Mouse (Mus musculus) megakaryocyte, embryonic 14.5 days (primary cell): Measurements from ENCODE around the gene Gm9972. TPM values are rescaled to one million over a fixed set of nuclear protein-coding genes. Genes with fewer than 3 reads are reported as not detected.

ENCODE experiments used
- H3K27me3 ChIP-seq: replicated peaks from 2 replicates; pipeline ENCODE3; 2012; ENCODE audit warnings: inconsistent platforms
- H3K36me3 ChIP-seq: replicated peaks from 2 replicates; pipeline ENCODE3; 2012; ENCODE audit warnings: low read length, inconsistent platforms, mixed read lengths
- H3K4me1 ChIP-seq: 2 replicates; pipeline ENCODE4 v1.6.1; 2012; ENCODE audit warnings: inconsistent platforms
- H3K4me3 ChIP-seq: replicated peaks from 2 replicates; pipeline ENCODE3; 2012; ENCODE audit warnings: moderate library complexity, mild to moderate bottlenecking, inconsistent platforms
- H3K9me3 ChIP-seq: 2 replicates; pipeline ENCODE4 v1.6.1; 2012; ENCODE audit warnings: inconsistent platforms
- FLI1 ChIP-seq: IDR thresholded peaks from 2 replicates; pipeline ENCODE4 v1.6.1; 2012; ENCODE audit warnings: low read length, inconsistent platforms, mixed read lengths
- GATA1 ChIP-seq: IDR thresholded peaks from 3 replicates; pipeline ENCODE4 v1.6.1; 2012; ENCODE audit warnings: mixed read lengths, low read length, inconsistent platforms, borderline replicate concordance
- polyA plus RNA-seq: library from polyadenylated mRNA; stranded (reverse); fragments of >175 nt; gene quantifications from 2 replicates; pipeline ENCODE4 v1.2.3, GENCODE M21; 2012; ENCODE audit warnings: low replicate concordance; ENCODE audit not compliant: insufficient read depth

Gm9972 gene
- polyA plus RNA-seq = not detected in 2 replicates

GRCm38 (mm10) chr11:43035446-43035845 lies at the start of gene Gm9972:
TSS of gene Gm9972 (plus strand) at chr11:43035746.
- H3K9me3 ChIP-seq = no peaks in the 10 kb centered on the region
- TF ChIP-seq GATA1 (no peak), FLI1 (no peak)
- no peaks in the 10 kb centered on the region for H3K4me1 ChIP-seq
- no peaks in the 10 kb centered on the region for H3K27me3 ChIP-seq
- H3K4me3 ChIP-seq = no peak within 1 kb of the TSS
- H3K36me3 ChIP-seq = no peaks in the 10 kb centered on the region

- Histone ChIP-seq H3K36me3 (no peaks in the 10 kb centered on the region), H3K27me3 (no peaks in the 10 kb centered on the region), H3K4me3 (no peak overlapping the region), H3K9me3 (0 out of 2 replicates have a peak, but pooled peaks cover 2% of the 10 kb centered on the region), H3K4me1 (no peaks in the 10 kb centered on the region)
- TF ChIP-seq FLI1 (no peak), GATA1 (no peak)
These were observed 36.4 kb upstream of the Gm9972 start for GRCm38 (mm10) chr11:42999188-42999587.

DNA sequence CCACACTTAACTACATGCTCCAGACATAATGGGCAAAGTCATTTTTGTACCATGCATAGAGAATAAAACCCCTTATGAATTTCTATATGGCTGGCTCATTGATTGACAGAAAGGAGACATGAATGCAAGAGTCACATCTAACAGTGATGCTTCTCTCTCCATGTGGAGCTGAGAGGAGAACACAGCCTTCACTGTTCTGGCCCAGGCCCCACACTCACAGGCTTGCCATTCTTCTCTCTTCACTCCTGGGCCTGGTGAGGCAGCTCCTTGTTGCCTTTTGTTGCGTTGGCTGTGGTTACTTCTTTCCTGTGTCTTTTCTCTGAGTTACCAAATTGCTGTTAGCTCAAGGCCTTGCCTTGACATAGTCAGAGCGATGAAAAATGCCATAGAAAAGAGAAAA lies 23.6 kb upstream of the Gm9972 start:
- H3K9me3 ChIP-seq = peaks cover 3% of the 10 kb centered on the region; the same call in 1 of the 2 replicates
- no peak for TF ChIP-seq GATA1
- no peak for TF ChIP-seq FLI1

DNA sequence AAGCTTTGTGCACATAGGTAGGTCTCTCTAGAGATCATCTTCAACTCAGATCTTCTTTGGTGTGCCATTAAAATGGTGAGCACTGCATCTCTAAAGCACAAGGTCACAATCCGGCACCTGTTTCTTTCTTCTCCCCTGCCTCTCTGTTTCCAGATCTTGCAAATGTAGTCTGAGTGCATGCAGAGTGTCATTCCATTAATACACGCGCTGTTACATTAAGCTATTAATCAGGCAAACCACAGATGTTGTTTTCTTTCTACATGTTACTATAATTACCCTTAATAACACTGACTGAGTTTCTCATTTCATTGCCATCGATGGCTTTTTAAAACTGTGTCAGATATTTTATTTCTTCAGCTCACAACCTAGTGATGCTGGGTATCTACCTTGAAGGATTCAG lies 22.6 kb upstream of the Gm9972 start:
- peaks cover 3% of the 10 kb centered on the region; the same call in 1 of the 2 replicates for H3K9me3 ChIP-seq
- no peaks in the 10 kb centered on the region for H3K36me3 ChIP-seq
- no peaks in the 10 kb centered on the region for H3K4me1 ChIP-seq
- H3K27me3 ChIP-seq = no peaks in the 10 kb centered on the region
- H3K4me3 ChIP-seq = no peak overlapping the region
- TF ChIP-seq FLI1 (no peak), GATA1 (no peak)

More for the DNA sequence above, 23.6 kb upstream of the Gm9972 start:
- H3K36me3 ChIP-seq = no peaks in the 10 kb centered on the region
- H3K4me3 ChIP-seq = no peak overlapping the region
- no peaks in the 10 kb centered on the region for H3K4me1 ChIP-seq
- H3K27me3 ChIP-seq = no peaks in the 10 kb centered on the region

DNA sequence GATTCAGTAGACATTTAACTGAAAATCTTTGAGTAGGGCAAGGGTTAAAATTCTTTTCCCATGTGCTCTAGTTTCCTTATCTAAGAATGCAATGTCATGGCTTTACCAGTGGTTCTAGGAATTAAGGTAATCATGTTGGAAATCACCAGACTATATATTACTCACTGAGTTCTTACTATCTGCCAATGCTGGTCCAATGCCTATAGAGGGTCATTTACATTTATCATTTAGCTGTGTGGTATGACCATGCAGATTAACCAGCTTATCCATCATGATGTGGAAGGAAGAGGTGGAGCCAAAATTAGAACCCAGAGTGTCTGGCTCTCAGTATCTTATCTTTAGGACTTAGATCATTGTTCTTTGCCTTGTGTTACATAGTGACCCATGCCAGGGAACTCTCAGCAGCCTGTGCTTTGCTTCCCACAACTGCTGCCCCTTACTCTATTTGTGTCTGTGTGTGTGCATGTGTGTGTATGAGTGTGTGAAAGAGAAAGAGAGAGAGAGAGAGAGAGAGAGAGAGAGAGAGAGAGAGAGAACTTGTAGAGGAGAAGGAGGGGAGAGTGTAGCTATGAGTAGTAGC lies 12.3 kb upstream of the Gm9972 start:
- TF ChIP-seq FLI1 (no peak), GATA1 (no peak)
- Histone ChIP-seq H3K4me1 (no peaks in the 10 kb centered on the region), H3K9me3 (no peaks in the 10 kb centered on the region), H3K36me3 (no peaks in the 10 kb centered on the region), H3K4me3 (no peak overlapping the region), H3K27me3 (no peaks in the 10 kb centered on the region)

DNA sequence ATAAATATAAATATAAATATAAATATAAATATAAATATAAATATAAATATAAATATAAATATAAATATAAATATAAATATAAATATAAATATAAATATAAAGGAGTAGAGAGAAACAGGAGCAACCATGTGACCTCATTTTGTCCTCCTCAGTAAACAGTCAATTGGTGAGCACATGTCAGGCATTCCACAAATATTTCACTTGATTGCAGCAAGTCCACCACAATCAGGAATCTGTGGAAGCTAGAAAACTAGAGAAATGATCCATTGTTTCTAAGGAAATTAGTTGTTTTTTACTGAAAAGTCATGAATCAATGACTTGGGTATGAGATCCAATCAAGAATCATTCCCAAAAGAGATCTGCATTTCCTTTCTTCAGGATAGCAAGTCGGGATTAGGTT lies 5.7 kb upstream of the Gm9972 start:
- Histone ChIP-seq H3K9me3 (no peaks in the 10 kb centered on the region), H3K4me1 (no peaks in the 10 kb centered on the region), H3K27me3 (no peaks in the 10 kb centered on the region), H3K36me3 (no peaks in the 10 kb centered on the region), H3K4me3 (no peak overlapping the region)
- TF ChIP-seq GATA1 (no peak), FLI1 (no peak)

DNA sequence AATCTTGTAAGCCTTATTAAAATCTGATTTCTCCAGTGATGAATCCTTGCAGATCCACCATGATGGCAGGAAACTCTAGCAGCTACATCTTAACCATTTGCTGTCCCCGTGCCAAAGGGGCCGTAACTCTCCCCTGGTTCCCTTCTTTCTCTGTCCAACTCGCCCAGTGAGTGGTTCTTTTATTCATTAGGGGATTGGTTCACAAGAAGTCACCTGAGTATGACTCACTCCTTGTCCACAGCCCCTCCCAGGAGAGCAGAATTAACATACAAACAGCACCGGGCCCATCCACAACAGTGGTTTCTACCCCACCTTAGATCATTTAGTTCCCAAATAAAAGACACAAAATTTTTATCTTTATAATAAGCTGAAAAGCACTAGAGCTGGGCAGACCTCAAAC lies 3.4 kb upstream of the Gm9972 start:
- Histone ChIP-seq H3K4me3 (no peak overlapping the region), H3K4me1 (no peaks in the 10 kb centered on the region), H3K27me3 (no peaks in the 10 kb centered on the region), H3K9me3 (no peaks in the 10 kb centered on the region), H3K36me3 (no peaks in the 10 kb centered on the region)
- no peak for TF ChIP-seq FLI1
- TF ChIP-seq GATA1 = no peak

GRCm38 (mm10) chr11:43045871-43046548 lies 10.5 kb downstream of the Gm9972 start:
- no peak for TF ChIP-seq GATA1
- no peak for TF ChIP-seq FLI1
- Histone ChIP-seq H3K27me3 (no peaks in the 10 kb centered on the region), H3K4me3 (no peak overlapping the region), H3K4me1 (no peaks in the 10 kb centered on the region), H3K9me3 (no peaks in the 10 kb centered on the region), H3K36me3 (no peaks in the 10 kb centered on the region)

DNA sequence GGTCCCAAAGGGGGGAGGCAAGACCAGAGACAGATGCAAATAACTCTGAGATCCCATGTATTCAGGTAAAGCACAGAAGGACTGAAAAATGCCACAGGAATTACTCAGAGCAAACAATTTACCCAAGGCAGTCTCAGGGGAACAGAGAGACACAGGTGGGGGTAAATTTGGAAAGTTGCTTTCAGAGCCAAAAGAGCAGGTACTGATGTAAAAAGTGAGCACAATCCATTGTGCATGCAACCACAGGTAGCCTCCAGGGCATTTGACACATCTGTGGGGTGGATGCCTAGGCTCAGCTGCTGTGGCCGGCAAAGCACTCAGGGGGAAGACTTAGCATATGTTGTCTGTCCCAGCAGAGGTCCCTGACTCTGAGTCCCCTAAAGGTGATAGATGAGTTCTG lies 13.8 kb downstream of the Gm9972 start:
- Histone ChIP-seq H3K27me3 (no peaks in the 10 kb centered on the region), H3K36me3 (no peaks in the 10 kb centered on the region), H3K9me3 (no peaks in the 10 kb centered on the region), H3K4me3 (no peak overlapping the region), H3K4me1 (no peaks in the 10 kb centered on the region)
- TF ChIP-seq FLI1 (no peak), GATA1 (no peak)

DNA sequence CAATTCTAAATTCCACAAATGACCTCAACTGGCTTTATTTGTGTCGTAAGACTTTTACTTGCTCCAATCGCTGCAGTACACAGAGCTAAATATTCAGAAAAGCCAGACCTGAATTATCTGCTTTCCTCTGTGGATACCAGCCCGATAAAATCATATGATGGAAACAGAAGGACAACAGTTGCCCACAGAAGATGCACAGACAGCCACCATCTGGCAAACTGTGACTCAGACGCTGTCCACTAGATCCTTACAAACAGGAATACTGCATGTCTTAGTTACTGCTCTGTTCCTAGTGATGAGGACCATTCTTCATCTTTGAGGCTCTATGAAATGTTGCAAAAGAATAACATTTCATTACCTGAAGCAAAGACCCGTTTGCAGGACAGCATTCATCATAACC lies 19.4 kb downstream of the Gm9972 start:
- Histone ChIP-seq H3K4me3 (no peak overlapping the region), H3K27me3 (no peaks in the 10 kb centered on the region), H3K9me3 (no peaks in the 10 kb centered on the region), H3K4me1 (no peaks in the 10 kb centered on the region), H3K36me3 (no peaks in the 10 kb centered on the region)
- TF ChIP-seq FLI1 (no peak), GATA1 (no peak)
